Mouse (Mus musculus): ENCODE results near the gene Stil. TPM values are rescaled to one million over a fixed set of nuclear protein-coding genes. Genes with fewer than 3 reads are reported as not detected.

Gene Stil
- polyA plus RNA-seq, 1 experiment, result 0.72 TPM

DNA sequence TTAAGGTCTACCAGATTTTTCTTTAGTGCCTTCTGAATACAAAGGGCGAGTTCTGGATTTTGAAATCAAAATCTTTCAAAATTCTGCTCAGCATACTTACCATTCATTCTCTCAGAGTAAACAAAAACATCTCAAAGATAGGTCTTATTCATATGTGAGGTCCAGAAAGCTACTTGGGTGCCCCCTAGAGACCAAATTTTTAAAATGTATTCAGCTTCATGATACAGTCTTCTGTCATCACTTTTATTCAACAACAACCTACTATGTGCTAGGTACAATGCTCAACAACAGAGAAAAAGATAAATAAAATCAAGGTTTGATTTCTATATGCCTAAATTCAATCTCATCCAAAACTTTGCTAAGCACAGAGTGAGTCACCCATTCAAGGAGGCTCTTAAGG, 16.9 kb upstream of the Stil start:
- H3K4me3 ChIP-seq (replicated peaks), result no peak overlapping the region
- TF ChIP-seq GATA1 (IDR thresholded peaks at IDR 0.05; ENCODE audit: borderline replicate concordance, low read length) (no peak), FLI1 (IDR thresholded peaks at IDR 0.05; ENCODE audit: low read length) (no peak)
- no peaks in the 10 kb centered on the region for H3K9me3 ChIP-seq
- no peaks in the 10 kb centered on the region for H3K27me3 ChIP-seq (replicated peaks)
- H3K36me3 ChIP-seq (replicated peaks; ENCODE audit: low read length), result peaks cover 6% of the 10 kb centered on the region
- H3K4me1 ChIP-seq, result peaks cover 78% of the 10 kb centered on the region

DNA sequence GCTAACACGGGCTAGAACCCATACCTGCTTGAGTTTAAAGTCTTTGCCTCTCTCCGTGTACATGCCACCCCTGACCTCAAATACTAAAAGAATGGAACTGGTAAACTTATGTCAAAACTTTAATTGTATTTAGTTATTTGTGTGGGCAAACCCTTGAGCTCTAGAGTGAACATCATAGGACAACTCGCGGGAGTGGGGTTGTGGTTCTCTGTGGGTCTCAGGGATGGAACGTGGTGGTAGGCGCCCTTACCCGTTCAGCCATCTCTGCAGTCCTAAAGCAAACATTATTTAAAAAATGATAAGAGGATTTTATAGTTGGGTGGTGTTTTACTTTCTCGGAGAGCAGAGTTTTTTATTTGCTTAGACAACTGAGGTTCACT, 13.8 kb upstream of the Stil start:
- Histone ChIP-seq H3K4me3 (replicated peaks) (peak overlapping the region; percentile 96), H3K4me1 (peaks cover 56% of the 10 kb centered on the region)
- TF ChIP-seq GATA1 (IDR thresholded peaks at IDR 0.05; ENCODE audit: borderline replicate concordance, low read length) (no peak), FLI1 (IDR thresholded peaks at IDR 0.05; ENCODE audit: low read length) (no peak)

GRCm38 (mm10) chr4:114986591-114987432, 13.1 kb upstream of the Stil start, which contains the start of gene Cmpk1:
Cmpk1 (minus strand) TSS chr4:114987241.
- Histone ChIP-seq H3K36me3 (replicated peaks; ENCODE audit: low read length) (peaks cover 6% of the 10 kb centered on the region), H3K27me3 (replicated peaks) (no peaks in the 10 kb centered on the region), H3K9me3 (no peaks in the 10 kb centered on the region), H3K4me1 (peaks cover 56% of the 10 kb centered on the region), H3K4me3 (replicated peaks) (peak within 1 kb of the TSS; percentile 96)
- TF ChIP-seq FLI1 (IDR thresholded peaks at IDR 0.05; ENCODE audit: low read length) (no peak), GATA1 (IDR thresholded peaks at IDR 0.05; ENCODE audit: borderline replicate concordance, low read length) (no peak)

More for the DNA sequence above, 13.8 kb upstream of the Stil start:
- no peaks in the 10 kb centered on the region for H3K9me3 ChIP-seq
- H3K27me3 ChIP-seq (replicated peaks), result no peaks in the 10 kb centered on the region
- H3K36me3 ChIP-seq (replicated peaks; ENCODE audit: low read length), result peaks cover 6% of the 10 kb centered on the region

- no peak overlapping the region for H3K4me3 ChIP-seq (replicated peaks)
- no peaks in the 10 kb centered on the region for H3K9me3 ChIP-seq
- peaks cover 3% of the 10 kb centered on the region for H3K36me3 ChIP-seq (replicated peaks; ENCODE audit: low read length)
- peaks cover 56% of the 10 kb centered on the region for H3K4me1 ChIP-seq
- no peaks in the 10 kb centered on the region for H3K27me3 ChIP-seq (replicated peaks)
- TF ChIP-seq FLI1 (IDR thresholded peaks at IDR 0.05; ENCODE audit: low read length) (no peak), GATA1 (IDR thresholded peaks at IDR 0.05; ENCODE audit: borderline replicate concordance, low read length) (no peak)
Measured at GRCm38 (mm10) chr4:114994218-114994617, 5.7 kb upstream of the Stil start.

GRCm38 (mm10) chr4:114997051-114997450, 2.9 kb upstream of the Stil start:
- Histone ChIP-seq H3K36me3 (replicated peaks; ENCODE audit: low read length) (peaks cover 3% of the 10 kb centered on the region), H3K27me3 (replicated peaks) (no peaks in the 10 kb centered on the region), H3K4me3 (replicated peaks) (no peak overlapping the region), H3K4me1 (peaks cover 74% of the 10 kb centered on the region), H3K9me3 (no peaks in the 10 kb centered on the region)
- no peak for TF ChIP-seq FLI1 (IDR thresholded peaks at IDR 0.05; ENCODE audit: low read length)
- no peak for TF ChIP-seq GATA1 (IDR thresholded peaks at IDR 0.05; ENCODE audit: borderline replicate concordance, low read length)

- TF ChIP-seq FLI1 (IDR thresholded peaks at IDR 0.05; ENCODE audit: low read length), result no peak
- no peak for TF ChIP-seq GATA1 (IDR thresholded peaks at IDR 0.05; ENCODE audit: borderline replicate concordance, low read length)
- H3K4me3 ChIP-seq (replicated peaks), result peak overlapping the region; percentile 95
- H3K9me3 ChIP-seq, result no peaks in the 10 kb centered on the region
- peaks cover 18% of the 10 kb centered on the region for H3K36me3 ChIP-seq (replicated peaks; ENCODE audit: low read length)
- no peaks in the 10 kb centered on the region for H3K27me3 ChIP-seq (replicated peaks)
- peaks cover 54% of the 10 kb centered on the region for H3K4me1 ChIP-seq
Measured at GRCm38 (mm10) chr4:114999445-114999772, 550 bp upstream of the Stil start.

GRCm38 (mm10) chr4:115000429-115000795, 453 bp downstream of the Stil start:
- H3K4me1 ChIP-seq, result peaks cover 44% of the 10 kb centered on the region
- no peaks in the 10 kb centered on the region for H3K9me3 ChIP-seq
- H3K27me3 ChIP-seq (replicated peaks), result no peaks in the 10 kb centered on the region
- H3K4me3 ChIP-seq (replicated peaks), result peak overlapping the region; percentile 95
- peaks cover 26% of the 10 kb centered on the region for H3K36me3 ChIP-seq (replicated peaks; ENCODE audit: low read length)
- no peak for TF ChIP-seq GATA1 (IDR thresholded peaks at IDR 0.05; ENCODE audit: borderline replicate concordance, low read length)
- no peak for TF ChIP-seq FLI1 (IDR thresholded peaks at IDR 0.05; ENCODE audit: low read length)

DNA sequence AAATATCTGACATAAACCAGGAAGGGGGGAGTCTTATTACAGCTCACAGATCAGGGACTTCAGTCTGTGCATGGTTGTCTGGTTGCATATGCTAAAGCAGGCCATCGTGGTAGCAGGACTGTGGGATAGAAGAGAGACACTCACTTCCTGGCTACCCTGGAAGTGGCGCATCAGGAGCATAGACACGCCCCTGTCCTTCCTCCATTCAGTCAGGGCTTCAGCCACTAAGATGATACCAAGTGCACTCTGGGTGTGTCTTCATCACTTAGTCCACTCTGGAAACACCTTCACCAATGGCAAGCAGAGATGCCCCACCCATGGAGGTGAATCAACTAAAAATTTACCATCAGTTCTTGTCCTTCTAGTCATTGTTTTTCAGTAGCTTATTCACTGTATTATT, 14.3 kb downstream of the Stil start:
- Histone ChIP-seq H3K4me1 (peaks cover 9% of the 10 kb centered on the region), H3K4me3 (replicated peaks) (no peak overlapping the region), H3K36me3 (replicated peaks; ENCODE audit: low read length) (peaks cover 84% of the 10 kb centered on the region), H3K9me3 (no peaks in the 10 kb centered on the region), H3K27me3 (replicated peaks) (no peaks in the 10 kb centered on the region)
- TF ChIP-seq GATA1 (IDR thresholded peaks at IDR 0.05; ENCODE audit: borderline replicate concordance, low read length) (no peak), FLI1 (IDR thresholded peaks at IDR 0.05; ENCODE audit: low read length) (no peak)

GRCm38 (mm10) chr4:115019997-115020396, 20.0 kb downstream of the Stil start:
- Histone ChIP-seq H3K4me1 (peaks cover 5% of the 10 kb centered on the region; the same call in 1 of the 2 replicates), H3K9me3 (no peaks in the 10 kb centered on the region), H3K4me3 (replicated peaks) (no peak overlapping the region), H3K36me3 (replicated peaks; ENCODE audit: low read length) (peaks cover 81% of the 10 kb centered on the region), H3K27me3 (replicated peaks) (no peaks in the 10 kb centered on the region)
- TF ChIP-seq GATA1 (IDR thresholded peaks at IDR 0.05; ENCODE audit: borderline replicate concordance, low read length), result no peak
- TF ChIP-seq FLI1 (IDR thresholded peaks at IDR 0.05; ENCODE audit: low read length), result no peak

DNA sequence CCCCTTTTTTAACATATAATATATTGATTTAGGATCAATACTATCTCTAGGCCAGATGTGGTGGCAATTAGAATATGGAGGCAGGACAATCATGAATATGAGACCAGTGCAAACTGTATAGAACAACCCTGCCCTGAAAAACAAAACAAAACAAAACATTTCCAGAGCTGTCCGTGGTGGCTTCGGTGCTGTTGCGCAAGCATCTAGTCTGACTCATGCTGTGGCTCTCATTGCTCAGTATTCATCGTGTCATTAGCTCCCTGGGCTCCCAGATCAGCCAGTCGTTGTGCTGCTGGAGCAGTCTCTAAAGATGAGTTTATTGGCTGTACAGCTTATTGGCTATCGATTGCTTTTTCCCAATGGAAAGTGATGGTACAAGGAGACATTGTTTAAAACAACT, 35.1 kb downstream of the Stil start:
- TF ChIP-seq FLI1 (IDR thresholded peaks at IDR 0.05; ENCODE audit: low read length) (no peak), GATA1 (IDR thresholded peaks at IDR 0.05; ENCODE audit: borderline replicate concordance, low read length) (no peak)
- H3K4me1 ChIP-seq, result peaks cover 25% of the 10 kb centered on the region
- H3K27me3 ChIP-seq (replicated peaks), result no peaks in the 10 kb centered on the region
- H3K9me3 ChIP-seq, result no peaks in the 10 kb centered on the region
- H3K4me3 ChIP-seq (replicated peaks), result peak overlapping the region; percentile 46
- H3K36me3 ChIP-seq (replicated peaks; ENCODE audit: low read length), result peaks cover 68% of the 10 kb centered on the region

All from megakaryocyte, embryonic 14.5 days (primary cell).